Mouse (Mus musculus): ENCODE measurements around the gene Trpm5. TPM values are rescaled to one million over a fixed set of nuclear protein-coding genes. Genes with fewer than 3 reads are reported as not detected.
A peak's percentile ranks its signal among the peaks of the same experiment; 100 is the strongest.

The Trpm5 gene
- polyA plus RNA-seq, 1 experiment from 2014 or later: 6.9 TPM

GRCm38 (mm10) chr7:143057023-143057422 is 37.4 kb downstream of the Trpm5 start:
- WGBS: 78% methylated on average over 5 of the region's 5 CpGs
- Histone ChIP-seq H3K4me2 (replicated peaks; ENCODE audit: low read depth, low read length) (0 out of 2 replicates have a peak overlapping the region, but pooled peaks have one; percentile 6), H3K9me3 (ENCODE audit: low read length) (no peaks in the 10 kb centered on the region), H3K4me1 (ENCODE audit: insufficient read depth, low read length) (peaks cover 50% of the 10 kb centered on the region), H3K4me3 (ENCODE audit: low read length) (no peak overlapping the region), H3K27me3 (ENCODE audit: insufficient read depth, low read length) (no peaks in the 10 kb centered on the region), H3K36me3 (ENCODE audit: insufficient read depth, low read length) (no peaks in the 10 kb centered on the region; the same call in 1 of the 2 replicates), H3K27ac (ENCODE audit: low read length) (0 out of 2 replicates have a peak overlapping the region, but pooled peaks have one; percentile 8), H3K9ac (replicated peaks; ENCODE audit: low read length) (no peak overlapping the region)
- no peak for ATAC-seq (ENCODE audit: low FRiP score, low TSS enrichment)

DNA sequence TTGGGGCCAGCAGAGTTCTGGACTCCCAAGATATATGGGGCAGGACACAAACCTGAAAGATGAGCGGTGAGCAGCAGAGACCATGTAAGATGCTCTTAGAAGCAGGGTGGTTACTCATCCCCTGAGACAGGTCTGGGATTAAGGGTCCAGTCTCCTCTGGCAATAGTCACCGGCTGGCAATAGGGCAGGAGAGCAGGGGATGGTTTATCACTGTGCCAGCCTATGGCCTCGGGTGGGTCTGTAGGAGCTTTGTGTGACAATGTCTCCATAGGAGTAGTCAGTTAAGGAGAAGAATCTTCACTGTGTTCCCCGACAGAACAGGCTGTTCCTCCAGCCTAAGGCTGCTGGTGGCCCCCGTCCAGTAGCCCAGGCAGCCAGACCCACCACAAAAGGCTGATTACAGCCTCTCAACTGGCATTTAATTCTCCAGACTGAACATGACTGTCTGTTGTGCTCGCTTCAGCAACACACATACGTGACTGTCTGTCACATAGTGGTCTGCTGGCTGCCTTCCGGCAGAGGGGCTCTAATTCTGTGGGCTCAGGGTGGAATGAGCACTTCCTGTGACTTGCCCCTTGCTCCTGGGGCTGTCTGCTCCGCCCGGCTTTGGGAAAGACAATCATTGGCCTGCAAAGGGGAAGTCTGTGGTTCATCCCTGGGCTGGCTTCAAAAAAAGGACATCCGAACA is 38.8 kb downstream of the Trpm5 start:
- Histone ChIP-seq H3K27ac (ENCODE audit: low read length) (peak overlapping the region; percentile 11; the same call in 1 of the 2 replicates), H3K9ac (replicated peaks; ENCODE audit: low read length) (peak overlapping the region; percentile 99), H3K4me2 (replicated peaks; ENCODE audit: low read depth, low read length) (peak overlapping the region; percentile 95), H3K36me3 (ENCODE audit: insufficient read depth, low read length) (no peaks in the 10 kb centered on the region; the same call in 1 of the 2 replicates), H3K9me3 (ENCODE audit: low read length) (no peaks in the 10 kb centered on the region), H3K4me1 (ENCODE audit: insufficient read depth, low read length) (peaks cover 51% of the 10 kb centered on the region), H3K4me3 (ENCODE audit: low read length) (peak overlapping the region; percentile 93), H3K27me3 (ENCODE audit: insufficient read depth, low read length) (no peaks in the 10 kb centered on the region)
- 66% methylated on average over 11 of the region's 11 CpGs for WGBS
- no peak for ATAC-seq (ENCODE audit: low FRiP score, low TSS enrichment)

DNA sequence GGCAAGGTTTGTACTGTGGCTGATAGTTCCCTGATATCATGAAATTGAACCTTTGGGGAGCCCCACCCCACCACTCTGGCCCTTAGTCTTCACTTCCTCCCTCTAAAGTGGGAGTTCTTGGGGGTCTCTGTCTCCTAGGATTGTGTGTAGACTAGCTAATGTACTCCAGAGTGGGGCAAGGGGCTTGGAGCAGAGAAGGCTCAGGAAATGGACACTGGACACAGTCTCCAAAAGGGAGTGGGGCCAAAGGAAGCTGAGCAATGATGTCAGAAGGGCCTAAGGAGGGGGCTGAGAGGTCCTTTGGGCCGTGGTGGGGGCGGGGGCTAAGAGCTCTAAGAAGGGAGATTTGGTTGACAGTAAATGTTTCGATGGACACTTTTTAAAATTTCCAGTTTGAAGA is 39.4 kb downstream of the Trpm5 start:
- H3K36me3 ChIP-seq (ENCODE audit: insufficient read depth, low read length): no peaks in the 10 kb centered on the region
- 64% methylated on average over 3 of the region's 3 CpGs for whole genome bisulfite sequencing
- peak overlapping the region; percentile 95 for H3K4me2 ChIP-seq (replicated peaks; ENCODE audit: low read depth, low read length)
- peak overlapping the region; percentile 11 for H3K27ac ChIP-seq (ENCODE audit: low read length)
- no peak for ATAC-seq (ENCODE audit: low FRiP score, low TSS enrichment)
- peak overlapping the region; percentile 93 for H3K4me3 ChIP-seq (ENCODE audit: low read length)
- H3K27me3 ChIP-seq (ENCODE audit: insufficient read depth, low read length): no peaks in the 10 kb centered on the region
- peak overlapping the region; percentile 99 for H3K9ac ChIP-seq (replicated peaks; ENCODE audit: low read length)
- H3K9me3 ChIP-seq (ENCODE audit: low read length): no peaks in the 10 kb centered on the region
- peaks cover 51% of the 10 kb centered on the region for H3K4me1 ChIP-seq (ENCODE audit: insufficient read depth, low read length)

DNA sequence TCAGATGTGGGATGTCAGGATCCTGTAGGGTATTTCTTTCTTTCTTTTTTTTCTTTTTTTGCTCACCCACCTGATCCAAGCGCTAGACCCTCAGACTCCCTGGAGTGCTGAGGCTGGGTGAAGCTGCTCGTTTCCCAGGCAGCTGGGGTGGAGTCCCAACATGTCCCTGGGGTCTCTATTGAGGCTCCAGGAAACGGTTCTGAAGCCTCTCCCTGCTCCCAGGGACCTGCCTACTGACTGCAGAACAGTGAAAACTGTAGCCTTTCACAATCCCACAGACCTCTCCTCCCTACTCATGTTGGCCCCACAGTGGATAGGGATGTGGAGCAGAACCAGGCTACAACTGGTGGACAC is 39.9 kb downstream of the Trpm5 start:
- Histone ChIP-seq H3K27me3 (ENCODE audit: insufficient read depth, low read length) (no peaks in the 10 kb centered on the region), H3K36me3 (ENCODE audit: insufficient read depth, low read length) (no peaks in the 10 kb centered on the region), H3K9ac (replicated peaks; ENCODE audit: low read length) (peak overlapping the region; percentile 99), H3K9me3 (ENCODE audit: low read length) (no peaks in the 10 kb centered on the region), H3K27ac (ENCODE audit: low read length) (peak overlapping the region; percentile 11; the same call in 1 of the 2 replicates), H3K4me3 (ENCODE audit: low read length) (peak overlapping the region; percentile 93), H3K4me1 (ENCODE audit: insufficient read depth, low read length) (peaks cover 51% of the 10 kb centered on the region), H3K4me2 (replicated peaks; ENCODE audit: low read depth, low read length) (peak overlapping the region; percentile 95)
- WGBS: 37% methylated on average over 3 of the region's 3 CpGs
- ATAC-seq (ENCODE audit: low FRiP score, low TSS enrichment): no peak

- no peaks in the 10 kb centered on the region for H3K36me3 ChIP-seq (ENCODE audit: insufficient read depth, low read length)
- H3K4me2 ChIP-seq (replicated peaks; ENCODE audit: low read depth, low read length): peak overlapping the region; percentile 95
- ATAC-seq (ENCODE audit: low FRiP score, low TSS enrichment): peak; percentile 20; the same call in 1 of the 2 replicates
- 32% methylated on average over 11 of the region's 11 CpGs for WGBS
- H3K4me3 ChIP-seq (ENCODE audit: low read length): peak overlapping the region; percentile 93
- peak overlapping the region; percentile 99 for H3K9ac ChIP-seq (replicated peaks; ENCODE audit: low read length)
- H3K27me3 ChIP-seq (ENCODE audit: insufficient read depth, low read length): no peaks in the 10 kb centered on the region
- H3K4me1 ChIP-seq (ENCODE audit: insufficient read depth, low read length): peaks cover 48% of the 10 kb centered on the region
- no peaks in the 10 kb centered on the region for H3K9me3 ChIP-seq (ENCODE audit: low read length)
- peak overlapping the region; percentile 93 for H3K27ac ChIP-seq (ENCODE audit: low read length)
These were observed 40.4 kb downstream of the Trpm5 start for GRCm38 (mm10) chr7:143053961-143054611.

DNA sequence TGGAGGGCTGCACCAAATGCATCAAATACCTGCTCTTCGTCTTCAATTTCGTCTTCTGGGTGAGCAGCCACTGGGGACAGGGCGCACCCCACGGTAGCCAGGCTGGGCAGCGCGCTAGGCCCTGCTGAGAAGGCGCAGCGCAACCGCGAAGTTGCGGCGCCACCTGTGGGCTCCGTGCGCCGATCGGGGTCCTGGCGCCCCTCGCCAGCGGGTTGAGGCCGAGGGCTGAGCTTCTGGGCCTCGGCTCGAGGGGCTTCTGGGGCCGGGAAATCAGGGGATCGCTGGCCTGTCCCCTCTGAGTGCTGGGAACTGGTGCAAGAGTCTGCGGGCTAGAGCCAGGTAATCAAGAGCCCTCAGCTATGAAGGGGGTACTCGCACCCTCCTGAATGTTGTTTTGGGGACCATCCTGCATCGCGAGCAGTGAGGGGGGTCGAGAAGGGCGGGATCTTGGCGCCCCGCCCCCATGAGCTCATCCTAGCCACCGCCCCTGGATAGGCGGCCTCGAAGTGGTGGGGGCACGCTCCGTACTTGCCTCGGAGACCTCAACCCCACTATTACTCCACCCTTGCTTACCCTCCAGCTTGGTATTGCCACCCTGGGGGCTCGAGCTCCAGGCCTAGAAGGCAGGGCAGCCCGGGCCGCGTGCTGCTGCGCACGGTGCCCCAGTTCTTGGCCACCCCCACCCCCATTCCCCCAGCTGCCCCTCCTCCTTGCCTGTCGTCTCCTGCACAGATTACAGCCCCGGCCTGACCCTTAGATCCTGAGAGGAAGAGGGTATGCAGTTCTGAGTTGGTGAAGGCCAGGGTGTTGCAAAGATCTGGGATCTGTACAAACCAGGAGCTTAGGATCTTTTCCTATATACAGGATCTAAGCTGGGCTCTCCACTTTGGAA is 41.2 kb downstream of the Trpm5 start:
- ATAC-seq (ENCODE audit: low FRiP score, low TSS enrichment): peak; percentile 60
- H3K27me3 ChIP-seq (ENCODE audit: insufficient read depth, low read length): no peaks in the 10 kb centered on the region
- H3K4me2 ChIP-seq (replicated peaks; ENCODE audit: low read depth, low read length): peak overlapping the region; percentile 95
- 0% methylated on average over 46 of the region's 46 CpGs for WGBS
- H3K4me1 ChIP-seq (ENCODE audit: insufficient read depth, low read length): peaks cover 47% of the 10 kb centered on the region
- no peaks in the 10 kb centered on the region for H3K9me3 ChIP-seq (ENCODE audit: low read length)
- H3K4me3 ChIP-seq (ENCODE audit: low read length): peak overlapping the region; percentile 93
- H3K9ac ChIP-seq (replicated peaks; ENCODE audit: low read length): peak overlapping the region; percentile 99
- H3K36me3 ChIP-seq (ENCODE audit: insufficient read depth, low read length): no peaks in the 10 kb centered on the region
- H3K27ac ChIP-seq (ENCODE audit: low read length): peak overlapping the region; percentile 93

GRCm38 (mm10) chr7:143052626-143053007 is 41.8 kb downstream of the Trpm5 start, which contains the start of gene Cd81:
Gene Cd81, plus strand, starts transcription at chr7:143052739.
- Histone ChIP-seq H3K4me2 (replicated peaks; ENCODE audit: low read depth, low read length) (peak within 1 kb of the TSS; percentile 95), H3K36me3 (ENCODE audit: insufficient read depth, low read length) (no peaks in the 10 kb centered on the region), H3K27me3 (ENCODE audit: insufficient read depth, low read length) (no peaks in the 10 kb centered on the region), H3K9me3 (ENCODE audit: low read length) (no peaks in the 10 kb centered on the region), H3K27ac (ENCODE audit: low read length) (peak within 1 kb of the TSS; percentile 93), H3K4me1 (ENCODE audit: insufficient read depth, low read length) (peaks cover 41% of the 10 kb centered on the region), H3K9ac (replicated peaks; ENCODE audit: low read length) (peak within 1 kb of the TSS; percentile 99), H3K4me3 (ENCODE audit: low read length) (peak within 1 kb of the TSS; percentile 93)
- ATAC-seq (ENCODE audit: low FRiP score, low TSS enrichment): peak; percentile 79
- under 1% methylated on average over 34 of the region's 37 CpGs for WGBS

- H3K4me3 ChIP-seq (ENCODE audit: low read length): no peak overlapping the region
- H3K4me2 ChIP-seq (replicated peaks; ENCODE audit: low read depth, low read length): no peak overlapping the region
- H3K27ac ChIP-seq (ENCODE audit: low read length): no peak overlapping the region
- H3K4me1 ChIP-seq (ENCODE audit: insufficient read depth, low read length): peaks cover 30% of the 10 kb centered on the region
- 51% methylated on average over 2 of the region's 2 CpGs for WGBS
- no peak overlapping the region for H3K9ac ChIP-seq (replicated peaks; ENCODE audit: low read length)
- H3K36me3 ChIP-seq (ENCODE audit: insufficient read depth, low read length): no peaks in the 10 kb centered on the region
- no peak for ATAC-seq (ENCODE audit: low FRiP score, low TSS enrichment)
- no peaks in the 10 kb centered on the region for H3K27me3 ChIP-seq (ENCODE audit: insufficient read depth, low read length)
- H3K9me3 ChIP-seq (ENCODE audit: low read length): no peaks in the 10 kb centered on the region
These were observed 43.1 kb downstream of the Trpm5 start for GRCm38 (mm10) chr7:143051316-143051715.

DNA sequence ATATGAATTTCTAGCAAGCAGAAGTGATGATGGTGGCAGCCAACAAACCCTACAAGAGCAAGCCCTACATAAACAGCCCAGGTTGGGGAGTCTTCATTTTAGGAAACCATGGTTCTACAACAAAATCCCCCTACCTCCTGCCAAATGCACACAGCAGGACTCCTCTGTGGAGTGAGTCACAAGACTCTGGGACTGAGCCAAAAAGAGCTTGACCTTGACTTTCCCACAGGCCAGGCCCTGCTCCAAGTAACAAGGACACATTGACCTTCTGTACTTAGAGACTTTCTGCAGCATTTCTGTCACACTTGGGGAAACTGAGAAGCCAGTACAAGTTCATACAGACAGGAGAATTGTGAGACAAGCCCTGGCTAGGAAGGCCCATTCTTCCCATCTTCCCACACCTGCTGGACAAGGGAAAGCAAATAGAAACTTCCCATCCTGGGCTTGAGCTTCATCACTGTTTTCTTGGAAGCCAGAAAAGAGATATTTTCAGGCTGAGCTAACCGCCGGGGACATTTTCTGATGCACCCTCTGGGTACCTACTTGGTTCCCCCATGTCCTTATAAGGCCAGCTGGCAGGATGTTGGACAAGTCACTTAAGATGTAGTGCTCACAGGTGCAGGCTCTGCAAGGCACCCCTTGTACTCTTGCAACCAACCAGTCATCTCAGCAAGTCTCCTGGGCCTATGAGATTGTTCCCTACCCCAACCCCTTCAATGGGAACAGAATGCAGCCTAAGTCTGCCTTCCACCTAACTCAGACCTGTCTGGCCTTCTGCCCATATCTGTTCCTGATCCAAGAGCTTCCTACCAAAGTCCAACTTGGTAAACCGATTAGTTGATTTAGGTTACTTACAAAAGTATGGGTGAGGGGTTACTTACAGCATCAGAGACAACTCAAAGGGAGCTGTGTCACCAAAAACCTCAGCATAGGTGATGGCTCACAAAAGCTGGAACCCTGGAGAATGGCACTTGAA is 44.3 kb downstream of the Trpm5 start:
- 95% methylated on average over 3 of the region's 3 CpGs for WGBS
- no peak overlapping the region for H3K27ac ChIP-seq (ENCODE audit: low read length)
- ATAC-seq (ENCODE audit: low FRiP score, low TSS enrichment): no peak

More for the DNA sequence above, 44.3 kb downstream of the Trpm5 start:
- Histone ChIP-seq H3K4me2 (replicated peaks; ENCODE audit: low read depth, low read length) (no peak overlapping the region), H3K9ac (replicated peaks; ENCODE audit: low read length) (no peak overlapping the region), H3K36me3 (ENCODE audit: insufficient read depth, low read length) (no peaks in the 10 kb centered on the region), H3K9me3 (ENCODE audit: low read length) (no peaks in the 10 kb centered on the region), H3K27me3 (ENCODE audit: insufficient read depth, low read length) (no peaks in the 10 kb centered on the region), H3K4me3 (ENCODE audit: low read length) (no peak overlapping the region), H3K4me1 (ENCODE audit: insufficient read depth, low read length) (peaks cover 18% of the 10 kb centered on the region)

Measured in kidney, embryonic 16.5 days (tissue).